Mouse (Mus musculus) spleen, adult 12 weeks (tissue): ENCODE measurements around the gene Ugt2b5.
"Not testable (repeated sequence)": the region's sequence is repeated elsewhere in the genome, so short reads cannot be mapped to it uniquely, and the experiment has no call there.

Experiments
- DNase-seq: peaks from one replicate; pipeline ENCODE4 v3.0.0; 2022; ENCODE audit warnings: low spot score

Gene Ugt2b5

GRCm38 (mm10) chr5:87140196-87140595 lies at the start of gene Ugt2b5:
TSS of gene Ugt2b5 (minus strand) at chr5:87140318.
- not testable (repeated sequence) for DNase-seq

DNA sequence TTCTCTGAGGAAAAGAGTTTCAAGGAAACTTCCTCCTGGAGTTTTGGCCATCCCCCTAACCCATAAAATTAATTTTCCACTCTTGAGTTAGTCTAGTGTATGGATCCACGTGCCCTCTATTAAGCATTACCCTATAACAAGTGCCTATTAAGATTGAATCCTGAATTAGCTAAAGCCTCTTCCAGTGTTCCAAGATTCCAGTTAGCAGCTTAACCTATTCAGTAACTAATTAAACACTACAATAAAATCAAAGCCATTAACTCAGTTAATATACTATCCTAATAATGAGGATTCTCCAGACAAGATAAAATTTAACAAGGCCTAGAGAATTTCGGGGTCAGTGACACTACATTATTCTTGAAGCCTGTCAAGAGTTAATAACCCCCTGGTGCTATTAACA lies 35.7 kb upstream of the Ugt2b5 start:
- DNase-seq = not testable (repeated sequence)

GRCm38 (mm10) chr5:87174671-87175070 lies 34.6 kb upstream of the Ugt2b5 start:
- no peak for DNase-seq

DNA sequence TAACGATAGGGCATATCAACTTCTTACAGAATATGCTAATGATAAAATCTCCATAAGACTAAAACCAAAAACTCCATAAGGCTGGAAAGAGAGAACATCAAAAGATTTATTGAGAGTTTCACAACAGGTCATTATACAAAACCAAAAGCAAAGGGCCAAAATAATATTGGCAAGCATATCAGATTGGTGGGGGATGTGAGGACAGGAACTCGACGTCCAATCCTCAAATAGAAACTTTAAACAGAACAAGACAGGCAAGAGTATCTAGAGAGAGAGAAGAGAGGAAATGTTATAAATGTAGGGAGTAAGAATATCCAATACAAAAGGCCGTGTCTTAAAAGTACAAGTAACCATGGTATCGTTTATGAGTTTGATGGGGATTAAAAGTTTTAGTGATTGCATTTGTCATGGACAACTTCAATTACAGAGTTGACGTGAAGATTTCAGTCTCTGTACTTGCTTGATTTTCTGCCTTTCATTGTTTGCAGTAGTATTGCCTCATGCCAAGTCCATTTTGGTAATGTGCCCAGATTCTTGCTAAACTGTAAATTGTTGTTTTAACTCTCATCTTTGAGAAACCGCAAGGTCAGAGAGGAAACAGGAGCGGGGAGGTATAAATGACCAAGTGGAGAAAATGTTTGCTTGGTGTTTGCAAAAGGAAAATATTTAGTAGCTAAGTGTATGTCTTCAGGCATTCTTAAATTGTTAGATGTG lies 7.8 kb upstream of the Ugt2b5 start:
- no peak for DNase-seq

DNA sequence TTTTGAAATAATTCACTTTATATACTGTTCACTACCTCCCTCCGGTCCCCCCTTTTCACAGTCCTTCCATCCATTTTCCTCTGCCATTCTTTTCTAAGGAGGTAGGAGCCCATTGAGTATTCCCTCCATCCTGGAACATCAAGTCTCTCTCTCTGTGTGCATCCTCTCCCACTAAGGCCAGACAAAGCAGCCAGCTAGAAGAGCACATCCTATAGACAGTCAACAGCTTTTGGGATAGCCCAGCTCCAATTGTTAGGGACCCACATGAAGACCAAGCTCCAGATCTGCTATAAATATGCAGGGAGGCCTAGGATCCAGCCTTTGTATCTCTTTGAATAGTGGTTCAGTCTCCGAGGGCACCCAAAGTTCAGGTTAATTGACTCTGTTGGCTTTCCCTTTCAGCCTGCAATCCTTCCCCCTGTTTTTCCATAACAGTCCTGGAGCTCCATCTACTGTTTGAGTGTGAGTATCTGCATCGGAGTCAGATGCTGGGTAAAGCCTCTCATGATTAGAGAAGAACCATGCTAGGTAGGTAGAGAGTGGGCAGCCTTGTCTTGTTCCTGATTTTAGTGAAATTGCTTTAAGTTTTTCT lies 2.8 kb upstream of the Ugt2b5 start:
- no peak for DNase-seq

- DNase-seq = not testable (repeated sequence)
Observed at GRCm38 (mm10) chr5:87103697-87104096, 36.4 kb downstream of the Ugt2b5 start.

GRCm38 (mm10) chr5:87092346-87093027 lies 47.6 kb downstream of the Ugt2b5 start, which contains the start of gene Ugt2b36:
TSS of gene Ugt2b36 (minus strand) at chr5:87092555.
- no peak for DNase-seq

GRCm38 (mm10) chr5:87091111-87091510 lies 49.0 kb downstream of the Ugt2b5 start:
- no peak for DNase-seq

- DNase-seq = no peak
Observed at GRCm38 (mm10) chr5:87089264-87089663, 50.9 kb downstream of the Ugt2b5 start.

- DNase-seq = no peak
Observed at GRCm38 (mm10) chr5:87086269-87086668, 53.8 kb downstream of the Ugt2b5 start.
